Mouse (Mus musculus): Measurements from ENCODE around the gene Clk3.

- TF ChIP-seq GATA1 (IDR thresholded peaks at IDR 0.05; ENCODE audit: borderline replicate concordance, low read length) (no peak), FLI1 (IDR thresholded peaks at IDR 0.05; ENCODE audit: low read length) (no peak)
These were observed 43.2 kb upstream of the Clk3 start for GRCm38 (mm10) chr9:57808771-57809310.
